Mouse (Mus musculus) neural tube, embryonic 14.5 days (tissue): ENCODE measurements around the gene Cacna1h. TPM values are rescaled to one million over a fixed set of nuclear protein-coding genes. Genes with fewer than 3 reads are reported as not detected.

Experiments
- ATAC-seq: fragments of 200-750 bp; cut with Nextera tagmentation; 2 replicates; pipeline ENCODE4 v1.8.0; 2017; ENCODE audit warnings: low read depth, mild to moderate bottlenecking, moderate TSS enrichment, moderate library complexity
- H3K27ac ChIP-seq: fragments of 300-500 bp; sonication (generic); 2 replicates; pipeline ENCODE4 v1.5.1; 2014; ENCODE audit warnings: low read depth, mild to moderate bottlenecking, control low read depth, low read length, moderate library complexity, mixed read lengths
- H3K27me3 ChIP-seq: fragments of 300-500 bp; sonication (generic); 2 replicates; pipeline ENCODE4 v1.6.1; 2014; ENCODE audit warnings: low read length; ENCODE audit not compliant: control insufficient read depth, insufficient read depth
- H3K36me3 ChIP-seq: fragments of 300-500 bp; sonication (generic); 2 replicates; pipeline ENCODE4 v1.6.1; 2014; ENCODE audit warnings: low read length, mixed read lengths; ENCODE audit not compliant: control insufficient read depth, insufficient read depth
- H3K4me1 ChIP-seq: fragments of 300-500 bp; sonication (generic); 2 replicates; pipeline ENCODE4 v1.6.1; 2014; ENCODE audit warnings: low read length; ENCODE audit not compliant: control insufficient read depth, insufficient read depth
- H3K4me2 ChIP-seq: fragments of 300-500 bp; sonication (generic); 2 replicates; pipeline ENCODE4 v1.6.1; 2014; ENCODE audit warnings: mild to moderate bottlenecking, low read depth, low read length, control low read depth
- H3K4me3 ChIP-seq: fragments of 300-500 bp; sonication (generic); 2 replicates; pipeline ENCODE4 v1.5.1; 2014; ENCODE audit warnings: low read depth, low read length, control low read depth, mixed read lengths
- H3K9ac ChIP-seq: fragments of 300-500 bp; sonication (generic); replicated peaks from 2 replicates; pipeline ENCODE4 v1.6.1; 2014; ENCODE audit warnings: low read depth, mild to moderate bottlenecking, control low read depth, low read length, mixed read lengths
- H3K9me3 ChIP-seq: fragments of 300-500 bp; sonication (generic); 2 replicates; pipeline ENCODE4 v1.6.1; 2016; ENCODE audit warnings: low read length; ENCODE audit not compliant: control insufficient read depth
- WGBS: fragments of 180-500 bp; shearing (Covaris S2); extraction: QIAGEN DNeasy Blood & Tissue Kit; methylation state at CpG from one replicate; pipeline ENCODE4 v1.1.7; 2014; 5-methylcytosine and 5-hydroxymethylcytosine counted together
- polyA plus RNA-seq: library from polyadenylated mRNA; unstranded; fragments of >200 nt; fragmentation: Nextera tagmentation; extraction: Ambion mirVana; gene quantifications from 2 replicates; pipeline ENCODE4 v1.2.1, GENCODE M21; 2014

Cacna1h gene
- polyA plus RNA-seq, 1 experiment from 2014 or later, result 12.3 TPM

DNA sequence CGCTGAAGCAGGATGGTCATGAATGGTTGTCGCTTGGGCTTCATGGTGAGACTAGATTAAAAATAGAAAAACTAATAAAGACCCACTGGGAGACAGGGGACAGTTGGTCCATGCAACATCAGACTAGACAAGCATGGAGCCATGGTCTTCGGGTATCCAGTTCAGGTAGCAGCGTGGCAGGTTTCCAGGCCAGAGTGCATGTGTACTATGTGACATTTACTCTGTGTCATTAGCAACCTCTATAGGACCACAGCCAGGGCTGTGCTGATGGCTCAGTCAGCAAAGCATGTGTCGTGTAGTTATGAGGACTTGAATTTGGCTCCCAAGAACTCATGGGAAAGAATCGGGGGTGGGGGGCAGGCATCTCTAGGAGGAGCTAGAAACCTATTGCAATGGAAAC lies 93.6 kb downstream of the Cacna1h start:
- no peaks in the 10 kb centered on the region for H3K4me1 ChIP-seq
- no peak overlapping the region for H3K4me3 ChIP-seq
- H3K27ac ChIP-seq, result no peak overlapping the region
- H3K4me2 ChIP-seq, result no peak overlapping the region
- ATAC-seq, result no peak
- H3K9ac ChIP-seq, result no peak overlapping the region
- no peaks in the 10 kb centered on the region for H3K36me3 ChIP-seq
- 93% methylated on average over 6 of the region's 6 CpGs for WGBS
- H3K9me3 ChIP-seq, result no peaks in the 10 kb centered on the region
- no peaks in the 10 kb centered on the region for H3K27me3 ChIP-seq

- H3K4me1 ChIP-seq, result no peaks in the 10 kb centered on the region
- H3K27me3 ChIP-seq, result peaks cover 2% of the 10 kb centered on the region; the same call in 1 of the 2 replicates
- no peaks in the 10 kb centered on the region for H3K9me3 ChIP-seq
- H3K4me3 ChIP-seq, result no peak overlapping the region
- no peak overlapping the region for H3K9ac ChIP-seq
- H3K36me3 ChIP-seq, result no peaks in the 10 kb centered on the region
- H3K4me2 ChIP-seq, result no peak overlapping the region
- ATAC-seq, result no peak
- no peak overlapping the region for H3K27ac ChIP-seq
- 85% methylated on average over 4 of the region's 4 CpGs for WGBS
These were observed 95.4 kb downstream of the Cacna1h start for GRCm38 (mm10) chr17:25338218-25338617.

DNA sequence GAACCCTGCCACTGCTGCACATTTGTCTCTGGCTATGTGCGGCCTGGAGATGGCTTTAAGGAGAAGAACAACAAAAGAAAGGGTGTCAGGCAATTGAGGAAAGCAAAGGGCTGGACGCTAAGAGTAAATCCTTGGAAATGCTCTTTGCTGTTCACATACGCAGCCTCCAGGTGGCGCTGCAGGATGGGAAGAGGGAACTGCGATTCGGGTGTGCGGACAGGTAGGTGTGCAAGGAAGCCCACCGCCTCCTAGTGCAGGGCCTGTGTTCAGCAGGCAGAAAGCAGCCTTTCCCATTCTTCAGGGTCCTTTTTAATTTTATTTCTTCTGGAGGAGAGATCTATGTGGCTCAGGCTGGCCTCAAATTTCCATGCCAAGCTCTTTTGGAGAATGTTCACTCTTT lies 99.6 kb downstream of the Cacna1h start:
- H3K9me3 ChIP-seq, result no peaks in the 10 kb centered on the region
- ATAC-seq, result no peak
- H3K9ac ChIP-seq, result no peak overlapping the region

GRCm38 (mm10) chr17:25332321-25332720 lies 101.3 kb downstream of the Cacna1h start:
- Histone ChIP-seq H3K4me2 (no peak overlapping the region), H3K9me3 (no peaks in the 10 kb centered on the region), H3K4me3 (no peak overlapping the region), H3K27ac (no peak overlapping the region), H3K36me3 (no peaks in the 10 kb centered on the region), H3K9ac (no peak overlapping the region), H3K4me1 (no peaks in the 10 kb centered on the region), H3K27me3 (peaks cover 2% of the 10 kb centered on the region; the same call in 1 of the 2 replicates)
- whole genome bisulfite sequencing, result 75% methylated on average over 9 of the region's 9 CpGs
- no peak for ATAC-seq

More for the DNA sequence above, 99.6 kb downstream of the Cacna1h start:
- Histone ChIP-seq H3K4me1 (no peaks in the 10 kb centered on the region), H3K36me3 (no peaks in the 10 kb centered on the region), H3K4me2 (no peak overlapping the region), H3K27ac (no peak overlapping the region), H3K4me3 (no peak overlapping the region), H3K27me3 (peaks cover 2% of the 10 kb centered on the region; the same call in 1 of the 2 replicates)
- under 1% methylated on average over 8 of the region's 8 CpGs for WGBS

Other genes starting within 250 kb of the Cacna1h start
- 31.9 and 33.9 TPM in 2 replicates for gene BC003965, start 249.2 kb downstream of the Cacna1h start, polyA plus RNA-seq
- 9.1 and 10.9 TPM in 2 replicates for gene Unkl, start 245.4 kb downstream of the Cacna1h start, polyA plus RNA-seq
- gene Gnptg, start 193.7 kb downstream of the Cacna1h start, polyA plus RNA-seq, result 88.4 and 110 TPM in 2 replicates
- gene Tsr3, start 193.6 kb downstream of the Cacna1h start, polyA plus RNA-seq, result 56.4 and 57.1 TPM in 2 replicates
- 5.8 and 7.1 TPM in 2 replicates for gene Baiap3, start 177.4 kb downstream of the Cacna1h start, polyA plus RNA-seq
- 405 and 444 TPM in 2 replicates for gene Ube2i, start 159.2 kb downstream of the Cacna1h start, polyA plus RNA-seq
- gene Prss34, start 135.4 kb downstream of the Cacna1h start, polyA plus RNA-seq, result not detected in 2 replicates
- gene Prss28, start 125.1 kb downstream of the Cacna1h start, polyA plus RNA-seq, result not detected in 2 replicates
- not detected in 2 replicates for gene Prss29, start 115.1 kb downstream of the Cacna1h start, polyA plus RNA-seq
- gene Tpsab1, start 88.2 kb downstream of the Cacna1h start, polyA plus RNA-seq, result not detected in 2 replicates
- gene Tpsb2, start 67.5 kb downstream of the Cacna1h start, polyA plus RNA-seq, result not detected in 2 replicates
- gene Tpsg1, start 64.5 kb downstream of the Cacna1h start, polyA plus RNA-seq, result 1.1 and 1.6 TPM in 2 replicates
- gene Tekt4, start 20.8 kb upstream of the Cacna1h start, polyA plus RNA-seq, result 0.83 and 0.98 TPM in 2 replicates
- 0.31 and 0.55 TPM in 2 replicates for gene Sstr5, start 63.5 kb upstream of the Cacna1h start, polyA plus RNA-seq
- 12.8 and 17.5 TPM in 2 replicates for gene Sox8, start 136.9 kb upstream of the Cacna1h start, polyA plus RNA-seq
- 24.2 and 25.4 TPM in 2 replicates for gene Lmf1, start 145.3 kb upstream of the Cacna1h start, polyA plus RNA-seq